Mouse (Mus musculus) hindbrain, embryonic 14.5 days (tissue): ENCODE data around the gene Prpf40a. TPM values are rescaled to one million over a fixed set of nuclear protein-coding genes. Genes with fewer than 3 reads are reported as not detected.

Source experiments
- ATAC-seq: fragments of 200-750 bp; cut with Nextera tagmentation; 2 replicates; pipeline ENCODE4 v1.8.0; 2017; ENCODE audit warnings: moderate number of reproducible peaks, mild to moderate bottlenecking, moderate TSS enrichment, moderate library complexity; ENCODE audit not compliant: low FRiP score
- DNase-seq: peaks from one replicate; pipeline ENCODE4 v3.0.0-alpha.2; 2015; ENCODE audit warnings: low spot score
- H3K27ac ChIP-seq: fragments of 300-500 bp; sonication (generic); 2 replicates; pipeline ENCODE4 v1.5.1; 2014; ENCODE audit warnings: mild to moderate bottlenecking, moderate library complexity
- H3K27me3 ChIP-seq: fragments of 300-500 bp; sonication (generic); 2 replicates; pipeline ENCODE4 v1.6.1; 2014; ENCODE audit warnings: mild to moderate bottlenecking, low read length, mixed read lengths; ENCODE audit not compliant: control insufficient read depth, insufficient read depth
- H3K36me3 ChIP-seq: fragments of 300-500 bp; sonication (generic); replicated peaks from 2 replicates; pipeline ENCODE4 v1.6.1; 2014; ENCODE audit not compliant: control insufficient read depth, insufficient read depth
- H3K4me1 ChIP-seq: fragments of 300-500 bp; sonication (generic); replicated peaks from 2 replicates; pipeline ENCODE4 v1.6.1; 2014; ENCODE audit warnings: antibody characterized with exemption, low read length, mixed read lengths; ENCODE audit not compliant: control insufficient read depth, insufficient read depth
- H3K4me2 ChIP-seq: fragments of 300-500 bp; sonication (generic); replicated peaks from 2 replicates; pipeline ENCODE4 v1.6.1; 2014; ENCODE audit warnings: mild to moderate bottlenecking, moderate library complexity
- H3K4me3 ChIP-seq: fragments of 300-500 bp; sonication (generic); replicated peaks from 2 replicates; pipeline ENCODE4 v1.5.1; 2014; ENCODE audit warnings: mild to moderate bottlenecking, low read length
- H3K9ac ChIP-seq: fragments of 300-500 bp; sonication (generic); 2 replicates; pipeline ENCODE4 v1.6.1; 2014
- H3K9me3 ChIP-seq: fragments of 300-500 bp; sonication (generic); 2 replicates; pipeline ENCODE4 v1.6.1; 2016; ENCODE audit warnings: low read length; ENCODE audit not compliant: control insufficient read depth
- WGBS: fragments of 180-500 bp; shearing (Covaris S2); extraction: QIAGEN DNeasy Blood & Tissue Kit; methylation state at CpG from one replicate; pipeline ENCODE4 v1.1.7; 2014; 5-methylcytosine and 5-hydroxymethylcytosine counted together
- polyA plus RNA-seq: library from polyadenylated mRNA; unstranded; fragments of >200 nt; fragmentation: Nextera tagmentation; extraction: Ambion mirVana; gene quantifications from 2 replicates; pipeline ENCODE4 v1.2.1, GENCODE M21; 2014

The Prpf40a gene
- polyA plus RNA-seq, 1 experiment from 2014 or later, result 124 TPM

- ATAC-seq (no peak), DNase-seq (no peak)
- 97% methylated on average over 3 of the region's 3 CpGs for WGBS
- Histone ChIP-seq H3K27me3 (no peaks in the 10 kb centered on the region), H3K9me3 (no peaks in the 10 kb centered on the region), H3K4me3 (no peak overlapping the region), H3K27ac (no peak overlapping the region), H3K9ac (no peak overlapping the region), H3K4me2 (no peak overlapping the region), H3K4me1 (no peaks in the 10 kb centered on the region), H3K36me3 (no peaks in the 10 kb centered on the region)
These were observed 102.3 kb downstream of the Prpf40a start for GRCm38 (mm10) chr2:53088744-53089143.

GRCm38 (mm10) chr2:53085617-53086202 lies 105.4 kb downstream of the Prpf40a start:
- no peak overlapping the region for H3K4me3 ChIP-seq
- H3K36me3 ChIP-seq, result no peaks in the 10 kb centered on the region
- H3K27ac ChIP-seq, result no peak overlapping the region
- H3K4me2 ChIP-seq, result no peak overlapping the region
- H3K9me3 ChIP-seq, result no peaks in the 10 kb centered on the region
- WGBS, result 64% methylated on average over 9 of the region's 9 CpGs
- H3K9ac ChIP-seq, result no peak overlapping the region
- no peaks in the 10 kb centered on the region for H3K27me3 ChIP-seq
- no peak for DNase-seq
- 0 out of 2 replicates have a peak, but pooled peaks have one; percentile 16 for ATAC-seq
- H3K4me1 ChIP-seq, result 0 out of 2 replicates have a peak, but pooled peaks cover 5% of the 10 kb centered on the region

Other genes with a start within 250 kb of the Prpf40a start
- gene Arl6ip6, start 442 bp upstream of the Prpf40a start, polyA plus RNA-seq, result 27.4 and 31.2 TPM in 2 replicates